Mouse (Mus musculus) MEL (cell line): ENCODE measurements around the gene Dlx6. TPM values are rescaled to one million over a fixed set of nuclear protein-coding genes. Genes with fewer than 3 reads are reported as not detected.

Source experiments
- DNase-seq: peaks from one replicate; pipeline ENCODE4 v3.0.0; 2011; ENCODE audit warnings: low read depth, low spot score
- H3K27ac ChIP-seq: 2 replicates; pipeline ENCODE4 v1.5.1; 2012; ENCODE audit warnings: low read depth, mild to moderate bottlenecking, control low read depth, low read length, moderate library complexity; ENCODE audit not compliant: control insufficient read depth
- H3K27me3 ChIP-seq, 2 experiments: fragments of 150-350 bp in 1 of 2; sonication (generic) in 1 of 2; 2 replicates each; pipeline ENCODE4 v1.6.1; 2012; ENCODE audit warnings: low read length in 2 of 2, mild to moderate bottlenecking in 2 of 2, improper control_type of control experiment in 1 of 2, moderate library complexity in 1 of 2; ENCODE audit not compliant: insufficient read depth in 2 of 2, control insufficient read depth in 1 of 2
- H3K36me3 ChIP-seq, 2 experiments: 2 replicates each; pipeline ENCODE4 v1.6.1; 2012 to 2014; ENCODE audit warnings: low read length in 2 of 2, improper control_type of control experiment in 1 of 2, inconsistent platforms in 1 of 2, mild to moderate bottlenecking in 1 of 2; ENCODE audit not compliant: insufficient read depth in 2 of 2, control insufficient read depth in 1 of 2
- H3K4me1 ChIP-seq, 2 experiments: fragments of 150-350 bp in 1 of 2; sonication (generic) in 1 of 2; 2 replicates each; pipeline ENCODE4 v1.6.1; 2012; ENCODE audit warnings: low read length in 2 of 2, improper control_type of control experiment in 1 of 2, mild to moderate bottlenecking in 1 of 2; ENCODE audit not compliant: insufficient read depth in 2 of 2, control insufficient read depth in 1 of 2
- H3K4me3 ChIP-seq, 2 experiments: fragments of 150-350 bp in 1 of 2; sonication (generic) in 1 of 2; 2 replicates each; pipeline ENCODE4 v1.5.1; 2012; ENCODE audit warnings: low read depth in 2 of 2, low read length in 2 of 2, mild to moderate bottlenecking in 2 of 2, moderate library complexity in 2 of 2, control low read depth in 1 of 2, improper control_type of control experiment in 1 of 2; ENCODE audit not compliant: control insufficient read depth in 1 of 2, insufficient read depth in 1 of 2
- H3K79me2 ChIP-seq: 2 replicates; pipeline ENCODE4 v1.6.1; 2012; ENCODE audit warnings: mild to moderate bottlenecking, low read length, moderate library complexity; ENCODE audit not compliant: control insufficient read depth, poor library complexity, insufficient read depth
- H3K9ac ChIP-seq: 2 replicates; pipeline ENCODE4 v1.6.1; 2012; ENCODE audit warnings: low read depth, mild to moderate bottlenecking, control low read depth, low read length, moderate library complexity; ENCODE audit not compliant: control insufficient read depth, poor library complexity, severe bottlenecking
- H3K9me3 ChIP-seq: fragments of 150-350 bp; sonication (generic); replicated peaks from 2 replicates; pipeline ENCODE4 v1.6.1; 2012; ENCODE audit warnings: mild to moderate bottlenecking, low read length, improper control_type of control experiment, moderate library complexity; ENCODE audit not compliant: insufficient read depth
- E2F4 ChIP-seq: IDR thresholded peaks from 2 replicates; pipeline ENCODE4 v1.6.1; 2011; ENCODE audit warnings: low read depth, low read length, improper control_type of control experiment, borderline replicate concordance
- JUND ChIP-seq: IDR thresholded peaks from 2 replicates; pipeline ENCODE4 v1.6.1; 2011; ENCODE audit warnings: low read depth, mild to moderate bottlenecking, improper control_type of control experiment, low read length
- KAT2A ChIP-seq: conservative IDR thresholded peaks from 2 replicates; pipeline ENCODE4 v1.6.1; 2012; ENCODE audit warnings: low read depth, low read length, improper control_type of control experiment, inconsistent platforms
- MAZ ChIP-seq: IDR thresholded peaks from 2 replicates; pipeline ENCODE4 v1.6.1; 2012; ENCODE audit warnings: low read depth, mild to moderate bottlenecking, inconsistent platforms, low read length, improper control_type of control experiment
- MEF2A ChIP-seq: IDR thresholded peaks from 2 replicates; pipeline ENCODE4 v1.6.1; 2014; ENCODE audit warnings: low read depth, mild to moderate bottlenecking, inconsistent platforms, low read length, improper control_type of control experiment; ENCODE audit not compliant: poor library complexity, insufficient replicate concordance, severe bottlenecking; ENCODE audit errors: extremely low read depth
- MXI1 ChIP-seq: IDR thresholded peaks from 2 replicates; pipeline ENCODE4 v1.6.1; 2011; ENCODE audit warnings: mild to moderate bottlenecking, low read depth, low read length, improper control_type of control experiment
- NELFE ChIP-seq: IDR thresholded peaks from 2 replicates; pipeline ENCODE4 v1.6.1; 2011; ENCODE audit warnings: low read depth, low read length, improper control_type of control experiment
- NRF1 ChIP-seq: IDR thresholded peaks from 2 replicates; pipeline ENCODE4 v1.6.1; 2014; ENCODE audit warnings: low read depth, mild to moderate bottlenecking, inconsistent platforms, low read length, improper control_type of control experiment, moderate library complexity; ENCODE audit not compliant: poor library complexity, insufficient read depth, severe bottlenecking
- TAL1 ChIP-seq: IDR thresholded peaks from 2 replicates; pipeline ENCODE4 v1.6.1; 2012; ENCODE audit warnings: mild to moderate bottlenecking, inconsistent platforms, low read length, moderate library complexity, mixed read lengths
- TBP ChIP-seq: IDR thresholded peaks from 2 replicates; pipeline ENCODE4 v1.8.0; 2011; ENCODE audit warnings: low read depth, low read length, improper control_type of control experiment
- TCF12 ChIP-seq: IDR thresholded peaks from 2 replicates; pipeline ENCODE4 v1.6.1; 2014; ENCODE audit warnings: low read depth, mild to moderate bottlenecking, inconsistent platforms, low read length, improper control_type of control experiment, moderate library complexity
- USF2 ChIP-seq, 2 experiments: IDR thresholded peaks; 2 replicates each; pipeline ENCODE4 v1.6.1; 2011 to 2012; ENCODE audit warnings: improper control_type of control experiment in 2 of 2, low read length in 2 of 2, borderline replicate concordance in 1 of 2, inconsistent platforms in 1 of 2, low read depth in 1 of 2, mild to moderate bottlenecking in 1 of 2; ENCODE audit not compliant: insufficient read depth in 1 of 2
- ZC3H11A ChIP-seq: IDR thresholded peaks from 2 replicates; pipeline ENCODE4 v1.6.1; 2012; ENCODE audit warnings: low read depth, mild to moderate bottlenecking, inconsistent platforms, low read length, improper control_type of control experiment
- ZKSCAN1 ChIP-seq: IDR thresholded peaks from 2 replicates; pipeline ENCODE4 v1.6.1; 2012; ENCODE audit warnings: low read depth, mild to moderate bottlenecking, inconsistent platforms, low read length, improper control_type of control experiment, moderate library complexity
- ZNF384 ChIP-seq: IDR thresholded peaks from 2 replicates; pipeline ENCODE4 v1.6.1; 2012; ENCODE audit warnings: low read depth, mild to moderate bottlenecking, inconsistent platforms, low read length, improper control_type of control experiment
- polyA plus RNA-seq, 2 experiments: library from polyadenylated mRNA; stranded (reverse) in 1 of 2; unstranded in 1 of 2; fragments of >175 nt in 1 of 2; fragments of >200 nt in 1 of 2; gene quantifications; 2 replicates each; pipeline versions ENCODE4 v1.2.1 to v1.2.4; 2012; ENCODE audit warnings: low replicate concordance in 2 of 2, low read depth in 1 of 2; ENCODE audit not compliant: insufficient read length in 2 of 2, insufficient read depth in 1 of 2, missing spikeins in 1 of 2
- total RNA-seq: library from RNA; depleted of rRNA; stranded (reverse); fragments of 300-350 nt; gene quantifications from 2 replicates; pipeline ENCODE4 v1.2.3, GENCODE M21; 2012

The Dlx6 gene
- total and polyA plus RNA-seq, 3 experiments, result not detected

DNA sequence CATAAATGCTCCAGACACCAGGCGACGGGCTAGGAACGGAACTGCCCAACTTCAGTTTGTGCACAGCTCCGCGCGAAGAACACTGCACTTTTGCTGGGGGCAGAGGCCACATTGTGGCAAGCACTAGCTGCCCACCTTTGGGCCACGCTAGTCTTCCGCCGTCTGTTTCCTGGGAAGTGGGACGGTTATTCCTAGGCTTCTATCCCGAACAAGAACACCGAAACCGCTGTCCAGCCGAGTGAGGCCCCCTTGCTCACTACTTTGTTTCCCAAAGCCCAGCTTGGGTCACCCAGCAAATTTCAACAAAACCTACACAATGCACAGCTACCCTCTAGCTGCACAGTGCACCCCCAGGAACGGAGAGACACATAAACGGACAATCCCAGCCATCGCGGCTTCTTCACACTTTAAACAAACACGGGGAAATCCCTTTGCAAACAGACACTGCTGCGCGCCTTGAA lies 3.2 kb upstream of the Dlx6 start:
- H3K9ac ChIP-seq, result no peak overlapping the region
- TF ChIP-seq NELFE (no peak), MAZ (no peak), TBP (no peak), ZNF384 (no peak), JUND (no peak), TAL1 (no peak), MXI1 (no peak), ZC3H11A (no peak), KAT2A (no peak), USF2 (IDR thresholded peaks at IDR 0.05; ENCODE audit: borderline replicate concordance in 1 of 2, insufficient read depth in 1 of 2, low read depth in 1 of 2, low read length in 2 of 2) (no peak), ZKSCAN1 (no peak), MEF2A (no peak), TCF12 (no peak), E2F4 (no peak), NRF1 (no peak)
- H3K4me3 ChIP-seq, result no peak overlapping the region
- H3K27me3 ChIP-seq, result no peaks in the 10 kb centered on the region
- DNase-seq, result no peak
- no peak overlapping the region for H3K27ac ChIP-seq
- H3K4me1 ChIP-seq, result no peaks in the 10 kb centered on the region
- H3K36me3 ChIP-seq, result no peaks in the 10 kb centered on the region
- no peaks in the 10 kb centered on the region for H3K9me3 ChIP-seq
- H3K79me2 ChIP-seq, result no peaks in the 10 kb centered on the region

GRCm38 (mm10) chr6:6860411-6861085 lies 2.6 kb upstream of the Dlx6 start:
- H3K27me3 ChIP-seq, result no peaks in the 10 kb centered on the region
- H3K4me3 ChIP-seq, result no peak overlapping the region
- H3K36me3 ChIP-seq, result no peaks in the 10 kb centered on the region
- H3K27ac ChIP-seq, result no peak overlapping the region
- no peak for DNase-seq
- H3K9ac ChIP-seq, result no peak overlapping the region
- H3K79me2 ChIP-seq, result no peaks in the 10 kb centered on the region
- no peak for TF ChIP-seq TCF12
- no peaks in the 10 kb centered on the region for H3K9me3 ChIP-seq
- H3K4me1 ChIP-seq, result no peaks in the 10 kb centered on the region
